Mouse (Mus musculus): ENCODE data around the gene Wnt9a. TPM values are rescaled to one million over a fixed set of nuclear protein-coding genes. Genes with fewer than 3 reads are reported as not detected.

Wnt9a gene
- total RNA-seq, 2 experiments from 2014 or later, result not detected

GRCm38 (mm10) chr11:59377999-59378398 lies 71.3 kb downstream of the Wnt9a start:
- no peak for ATAC-seq (replicated peaks; ENCODE audit: low FRiP score, low TSS enrichment, poor library complexity, severe bottlenecking)

- ATAC-seq (replicated peaks; ENCODE audit: low FRiP score, low TSS enrichment, poor library complexity, severe bottlenecking), result no peak
Observed at GRCm38 (mm10) chr11:59379547-59379946, 72.8 kb downstream of the Wnt9a start.

Other genes starting within 250 kb of the Wnt9a start
- gene Obscn, start 170.5 kb upstream of the Wnt9a start, total RNA-seq (2014; fragmentation: Nextera tagmentation), result 0.37 and 0.52 TPM in 2 replicates
- gene Obscn, start 170.5 kb upstream of the Wnt9a start, total RNA-seq (2017), result under 0.01 and 0.23 TPM in 2 replicates
- 14.3 and 26.1 TPM in 2 replicates for gene Iba57, start 143.2 kb upstream of the Wnt9a start, total RNA-seq (2014; fragmentation: Nextera tagmentation)
- 11.2 and 11.9 TPM in 2 replicates for gene Iba57, start 143.2 kb upstream of the Wnt9a start, total RNA-seq (2017)
- 0.55 TPM in 1 of 2 replicates, not detected in the other for gene Gjc2, start 123.7 kb upstream of the Wnt9a start, total RNA-seq (2014; fragmentation: Nextera tagmentation)
- gene Gjc2, start 123.7 kb upstream of the Wnt9a start, total RNA-seq (2017), result not detected in 2 replicates
- gene Guk1, start 114.7 kb upstream of the Wnt9a start, total RNA-seq (2014; fragmentation: Nextera tagmentation), result 72.9 and 91.5 TPM in 2 replicates
- gene Guk1, start 114.7 kb upstream of the Wnt9a start, total RNA-seq (2017), result 52.0 and 72.3 TPM in 2 replicates
- 49.2 and 76.8 TPM in 2 replicates for gene Mrpl55, start 104.4 kb upstream of the Wnt9a start, total RNA-seq (2014; fragmentation: Nextera tagmentation)
- 57.4 and 106 TPM in 2 replicates for gene Mrpl55, start 104.4 kb upstream of the Wnt9a start, total RNA-seq (2017)
- gene 2310033P09Rik, start 98.6 kb upstream of the Wnt9a start, total RNA-seq (2014; fragmentation: Nextera tagmentation), result 16.6 and 36.0 TPM in 2 replicates
- 15.4 and 17.6 TPM in 2 replicates for gene 2310033P09Rik, start 98.6 kb upstream of the Wnt9a start, total RNA-seq (2017)
- 163 and 217 TPM in 2 replicates for gene Arf1, start 78.7 kb upstream of the Wnt9a start, total RNA-seq (2014; fragmentation: Nextera tagmentation)
- gene Arf1, start 78.7 kb upstream of the Wnt9a start, total RNA-seq (2017), result 282 and 284 TPM in 2 replicates
- not detected in 2 replicates for gene Wnt3a, start 16.2 kb upstream of the Wnt9a start, total RNA-seq (2014; fragmentation: Nextera tagmentation)
- gene Wnt3a, start 16.2 kb upstream of the Wnt9a start, total RNA-seq (2017), result not detected in 2 replicates
- gene Prss38, start 68.7 kb downstream of the Wnt9a start, total RNA-seq (2014; fragmentation: Nextera tagmentation), result not detected in 2 replicates
- not detected in 2 replicates for gene Prss38, start 68.7 kb downstream of the Wnt9a start, total RNA-seq (2017)
- gene Jmjd4, start 143.1 kb downstream of the Wnt9a start, total RNA-seq (2014; fragmentation: Nextera tagmentation), result 10.2 and 12.8 TPM in 2 replicates
- 7.4 and 10.3 TPM in 2 replicates for gene Jmjd4, start 143.1 kb downstream of the Wnt9a start, total RNA-seq (2017)
- gene Snap47, start 144.3 kb downstream of the Wnt9a start, total RNA-seq (2014; fragmentation: Nextera tagmentation), result 8.7 and 11.5 TPM in 2 replicates
- 9.0 and 9.6 TPM in 2 replicates for gene Snap47, start 144.3 kb downstream of the Wnt9a start, total RNA-seq (2017)
- gene Zfp867, start 165.5 kb downstream of the Wnt9a start, total RNA-seq (2014; fragmentation: Nextera tagmentation), result 2.0 and 2.6 TPM in 2 replicates
- gene Zfp867, start 165.5 kb downstream of the Wnt9a start, total RNA-seq (2017), result 2.2 and 2.7 TPM in 2 replicates
- 23.0 and 24.9 TPM in 2 replicates for gene Zkscan17, start 219.8 kb downstream of the Wnt9a start, total RNA-seq (2014; fragmentation: Nextera tagmentation)
- 10.4 and 17.5 TPM in 2 replicates for gene Zkscan17, start 219.8 kb downstream of the Wnt9a start, total RNA-seq (2017)
- gene Nlrp3, start 234.6 kb downstream of the Wnt9a start, total RNA-seq (2014; fragmentation: Nextera tagmentation), result not detected in 2 replicates
- gene Nlrp3, start 234.6 kb downstream of the Wnt9a start, total RNA-seq (2017), result 0.30 TPM in 1 of 2 replicates, not detected in the other